Mouse (Mus musculus) testis, adult 2 months (tissue): ENCODE measurements around the gene Gatad1. TPM values are rescaled to one million over a fixed set of nuclear protein-coding genes. Genes with fewer than 3 reads are reported as not detected.

ENCODE experiments used
- H3K27ac ChIP-seq: fragments of 200-500 bp; 2 replicates; pipeline ENCODE4 v1.5.1; 2012; ENCODE audit warnings: low read depth, low read length; ENCODE audit not compliant: control insufficient read depth, insufficient read depth
- H3K27me3 ChIP-seq: fragments of 200-500 bp; 2 replicates; pipeline ENCODE4 v1.6.1; 2012; ENCODE audit warnings: mild to moderate bottlenecking, low read length, moderate library complexity; ENCODE audit not compliant: control insufficient read depth, insufficient read depth
- H3K36me3 ChIP-seq: fragments of 200-500 bp; 2 replicates; pipeline ENCODE4 v1.6.1; 2012; ENCODE audit warnings: mild to moderate bottlenecking, low read length; ENCODE audit not compliant: control insufficient read depth, insufficient read depth
- H3K4me1 ChIP-seq: fragments of 200-500 bp; 2 replicates; pipeline ENCODE4 v1.6.1; 2012; ENCODE audit warnings: low read length; ENCODE audit not compliant: control insufficient read depth, insufficient read depth
- H3K4me3 ChIP-seq: fragments of 200-500 bp; 2 replicates; pipeline ENCODE4 v1.5.1; 2012; ENCODE audit warnings: low read depth, mild to moderate bottlenecking, low read length, moderate library complexity, mixed read lengths; ENCODE audit not compliant: control insufficient read depth
- CTCF ChIP-seq: fragments of 200-500 bp; IDR thresholded peaks from 2 replicates; pipeline ENCODE4 v1.5.1; 2012; ENCODE audit warnings: low read depth, mild to moderate bottlenecking, inconsistent platforms, low read length, moderate library complexity; ENCODE audit not compliant: control insufficient read depth, insufficient read depth, insufficient replicate concordance
- POLR2A ChIP-seq: fragments of 200-500 bp; IDR thresholded peaks from 2 replicates; pipeline ENCODE4 v1.6.1; 2012; ENCODE audit warnings: low read depth, mild to moderate bottlenecking, inconsistent platforms, low read length, moderate library complexity; ENCODE audit not compliant: control insufficient read depth
- polyA plus RNA-seq: library from polyadenylated mRNA; depleted of rRNA; stranded (reverse); fragments of >200 nt; gene quantifications from 2 replicates; pipeline ENCODE4 v1.2.3, GENCODE M21; 2012; rRNA removed

The Gatad1 gene
- polyA plus RNA-seq = 120 and 121 TPM in 2 replicates

DNA sequence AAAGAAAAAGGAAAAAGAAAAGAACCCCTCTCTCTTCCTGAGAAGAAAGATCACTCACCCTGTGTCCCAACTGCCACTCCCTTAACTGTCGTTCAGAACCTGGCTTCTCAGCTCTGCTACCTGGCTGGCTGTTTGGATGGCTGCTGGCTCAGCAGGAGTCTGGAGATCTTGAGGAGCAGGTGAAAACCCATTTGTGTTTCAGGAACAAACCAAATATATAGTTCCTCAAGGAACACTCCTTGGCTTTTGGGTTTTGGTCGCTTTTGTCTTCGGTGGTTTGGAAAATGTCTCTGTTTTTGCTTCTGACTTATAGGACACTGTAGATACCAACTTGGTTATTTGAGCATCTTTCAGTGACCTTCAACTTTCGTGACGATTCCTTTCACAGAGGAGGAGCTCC lies at the start of gene Gatad1:
Gatad1 (minus strand) TSS at position 101 of the 400 bp plus-strand sequence.
- Histone ChIP-seq H3K27me3 (no peaks in the 10 kb centered on the region), H3K36me3 (peaks cover 2% of the 10 kb centered on the region; the same call in 1 of the 2 replicates), H3K4me1 (no peaks in the 10 kb centered on the region), H3K27ac (peak within 1 kb of the TSS; percentile 95), H3K4me3 (peak within 1 kb of the TSS; percentile 83)
- peak; percentile 65 for TF ChIP-seq POLR2A
- no peak for TF ChIP-seq CTCF

DNA sequence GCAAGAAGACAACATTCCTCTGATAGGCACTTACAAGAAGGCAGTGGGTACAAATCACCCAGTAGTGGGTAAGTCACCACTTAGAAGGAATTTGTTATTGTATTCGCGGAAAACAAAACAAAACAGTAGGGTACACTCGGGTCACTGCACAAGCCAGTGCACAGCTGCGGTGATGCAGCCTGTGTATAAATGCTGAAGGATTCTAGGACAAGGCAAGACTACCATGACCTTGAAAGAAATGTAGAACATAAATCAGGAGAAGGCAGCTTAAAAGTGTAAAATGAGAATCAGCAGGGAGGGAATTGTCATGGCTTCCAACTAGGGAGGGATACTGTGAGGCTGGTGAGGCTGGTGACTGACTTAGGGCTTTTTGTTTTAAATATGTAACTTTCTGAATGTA lies 45.2 kb upstream of the Gatad1 start:
- Histone ChIP-seq H3K4me3 (no peak overlapping the region), H3K27ac (no peak overlapping the region), H3K4me1 (no peaks in the 10 kb centered on the region), H3K27me3 (no peaks in the 10 kb centered on the region), H3K36me3 (no peaks in the 10 kb centered on the region; the same call in 1 of the 2 replicates)
- TF ChIP-seq POLR2A = no peak

GRCm38 (mm10) chr5:3700025-3700424 lies 43.0 kb upstream of the Gatad1 start:
- Histone ChIP-seq H3K4me1 (no peaks in the 10 kb centered on the region), H3K36me3 (no peaks in the 10 kb centered on the region; the same call in 1 of the 2 replicates), H3K4me3 (no peak overlapping the region), H3K27ac (no peak overlapping the region), H3K27me3 (no peaks in the 10 kb centered on the region)
- no peak for TF ChIP-seq CTCF

DNA sequence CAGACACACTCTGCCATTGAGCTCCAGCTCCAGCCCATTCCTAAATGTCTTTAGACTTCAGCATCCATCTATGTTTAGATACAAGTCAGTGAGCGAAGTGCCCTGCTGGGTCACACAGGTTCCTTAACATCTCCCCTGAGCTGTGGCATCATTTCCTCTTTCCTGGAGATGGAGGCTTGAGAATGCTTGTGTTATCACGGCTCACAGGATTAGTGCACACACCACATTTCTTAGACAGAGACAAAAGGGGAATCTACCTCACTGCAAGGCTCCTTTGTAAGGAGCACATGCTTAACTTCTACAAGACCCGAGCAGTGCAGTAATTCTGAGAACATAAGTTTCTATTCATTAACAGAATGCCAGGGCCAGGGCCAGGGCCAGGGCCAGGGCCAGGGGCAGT lies 39.0 kb upstream of the Gatad1 start:
- peaks cover 4% of the 10 kb centered on the region; the same call in 1 of the 2 replicates for H3K36me3 ChIP-seq
- H3K4me1 ChIP-seq = no peaks in the 10 kb centered on the region
- H3K27ac ChIP-seq = no peak overlapping the region
- no peaks in the 10 kb centered on the region for H3K27me3 ChIP-seq
- H3K4me3 ChIP-seq = no peak overlapping the region
- TF ChIP-seq CTCF (no peak), POLR2A (no peak)

- Histone ChIP-seq H3K4me1 (no peaks in the 10 kb centered on the region), H3K27me3 (no peaks in the 10 kb centered on the region), H3K4me3 (no peak overlapping the region), H3K27ac (no peak overlapping the region), H3K36me3 (peaks cover 4% of the 10 kb centered on the region; the same call in 1 of the 2 replicates)
- TF ChIP-seq CTCF (no peak), POLR2A (no peak)
These were observed 38.2 kb upstream of the Gatad1 start for GRCm38 (mm10) chr5:3695191-3695590.

DNA sequence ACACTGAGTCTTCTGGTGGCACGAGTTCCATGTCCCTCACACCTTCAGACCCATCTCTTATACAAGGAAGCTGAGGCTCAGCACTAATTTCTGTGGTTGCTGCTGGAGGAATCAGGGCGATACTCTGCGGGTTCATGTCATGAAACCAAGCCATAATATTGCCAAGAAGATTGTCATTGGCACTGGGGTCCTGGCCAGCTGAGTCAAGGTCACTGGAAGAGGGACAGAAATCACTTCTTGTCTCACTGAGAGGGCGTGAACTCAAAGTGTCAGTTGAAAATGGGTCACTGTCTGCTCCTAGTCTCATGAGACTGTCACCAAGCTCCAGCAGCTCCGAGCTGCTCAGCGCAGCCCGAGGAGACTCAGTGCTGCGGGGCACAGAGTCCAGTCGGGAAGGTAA lies 36.0 kb upstream of the Gatad1 start:
- Histone ChIP-seq H3K36me3 (peaks cover 4% of the 10 kb centered on the region; the same call in 1 of the 2 replicates), H3K4me1 (no peaks in the 10 kb centered on the region), H3K27ac (no peak overlapping the region), H3K4me3 (no peak overlapping the region), H3K27me3 (no peaks in the 10 kb centered on the region)
- TF ChIP-seq POLR2A (no peak), CTCF (no peak)

DNA sequence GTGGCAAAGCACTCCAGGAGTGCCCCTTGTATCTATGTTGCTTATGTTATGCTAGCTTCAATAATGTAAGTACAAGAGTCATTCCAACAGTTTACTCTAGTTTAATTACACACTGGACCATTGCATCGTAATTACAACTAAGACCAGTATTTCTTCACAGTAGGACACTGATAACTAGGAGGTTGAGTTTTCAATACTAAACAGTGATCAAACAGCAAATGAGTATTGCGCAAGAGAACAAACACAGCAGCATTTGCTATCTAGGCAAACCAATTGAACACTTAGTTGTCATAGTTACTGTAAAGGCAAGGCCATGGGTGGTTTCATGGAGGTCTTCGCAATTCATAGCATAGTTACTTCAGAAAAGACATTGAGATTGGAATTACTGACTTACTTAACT lies 34.3 kb upstream of the Gatad1 start:
- Histone ChIP-seq H3K27ac (no peak overlapping the region), H3K27me3 (no peaks in the 10 kb centered on the region), H3K36me3 (peaks cover 4% of the 10 kb centered on the region; the same call in 1 of the 2 replicates), H3K4me3 (no peak overlapping the region), H3K4me1 (no peaks in the 10 kb centered on the region)
- no peak for TF ChIP-seq POLR2A
- TF ChIP-seq CTCF = no peak

GRCm38 (mm10) chr5:3688298-3688697 lies 31.3 kb upstream of the Gatad1 start:
- H3K27me3 ChIP-seq = no peaks in the 10 kb centered on the region
- H3K27ac ChIP-seq = no peak overlapping the region
- peaks cover 3% of the 10 kb centered on the region; the same call in 1 of the 2 replicates for H3K36me3 ChIP-seq
- H3K4me3 ChIP-seq = no peak overlapping the region
- no peaks in the 10 kb centered on the region for H3K4me1 ChIP-seq
- TF ChIP-seq CTCF (no peak), POLR2A (no peak)
